Mouse (Mus musculus): Measurements from ENCODE around the gene Pik3cg.

Pik3cg gene

GRCm38 (mm10) chr12:32144513-32144912 lies 63.9 kb downstream of the Pik3cg start:
- in situ Hi-C loops (cut with MseI, MboI): loop anchor here (5.0 to 10.0 kb wide), 2 partner anchors 90 to 177 kb away; no protein-coding TSS in a partner anchor

- in situ Hi-C loops (cut with MseI, MboI): loop anchor here (5.0 to 10.0 kb wide), 2 partner anchors 91 to 176 kb away; no protein-coding TSS in a partner anchor
Measured at GRCm38 (mm10) chr12:32143782-32144181, 64.7 kb downstream of the Pik3cg start.

DNA sequence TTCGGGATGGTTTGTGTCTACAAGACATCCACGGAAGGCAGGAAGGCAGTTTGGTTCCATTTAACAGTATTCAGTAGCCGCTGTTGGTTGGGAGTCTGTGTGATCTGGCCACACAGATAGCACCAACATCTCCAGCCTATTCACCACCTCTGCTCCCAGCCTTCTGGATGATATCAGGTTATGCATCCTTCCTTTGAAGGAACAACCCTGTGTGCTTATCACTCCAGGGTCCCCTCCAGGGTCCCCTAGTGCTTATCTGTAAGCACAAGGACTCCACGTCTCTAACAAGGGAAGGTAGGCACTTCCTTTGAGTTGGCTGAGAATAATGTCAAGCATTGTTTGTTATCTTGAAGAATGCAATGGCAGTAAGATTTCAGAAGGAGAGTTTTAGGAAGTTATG lies 65.3 kb downstream of the Pik3cg start:
- in situ Hi-C loops (cut with MseI, MboI): loop anchor here (5.0 to 10.0 kb wide), 2 partner anchors 92 to 176 kb away; no protein-coding TSS in a partner anchor

DNA sequence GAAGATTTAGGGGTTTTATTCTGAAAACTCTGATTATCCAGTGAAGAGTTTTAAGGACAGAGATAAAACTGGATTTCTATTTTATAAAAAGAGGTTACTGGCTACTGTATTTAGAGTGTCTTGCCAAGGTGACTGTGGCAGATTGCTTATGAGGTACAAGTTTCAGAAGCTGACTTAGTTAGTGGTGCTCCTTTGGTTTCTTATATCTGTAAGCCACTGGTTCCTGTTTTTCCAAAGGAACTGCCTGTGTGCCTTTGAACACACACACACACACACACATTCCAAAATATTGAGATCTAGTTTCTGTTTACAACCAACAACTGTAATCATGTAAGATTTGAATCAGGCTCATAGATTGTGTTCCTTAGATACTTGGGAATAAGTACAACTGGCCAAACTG lies 66.7 kb downstream of the Pik3cg start:
- in situ Hi-C loops (cut with MseI, MboI): loop anchor here (5.0 to 10.0 kb wide), 2 partner anchors 93 to 174 kb away; no protein-coding TSS in a partner anchor

DNA sequence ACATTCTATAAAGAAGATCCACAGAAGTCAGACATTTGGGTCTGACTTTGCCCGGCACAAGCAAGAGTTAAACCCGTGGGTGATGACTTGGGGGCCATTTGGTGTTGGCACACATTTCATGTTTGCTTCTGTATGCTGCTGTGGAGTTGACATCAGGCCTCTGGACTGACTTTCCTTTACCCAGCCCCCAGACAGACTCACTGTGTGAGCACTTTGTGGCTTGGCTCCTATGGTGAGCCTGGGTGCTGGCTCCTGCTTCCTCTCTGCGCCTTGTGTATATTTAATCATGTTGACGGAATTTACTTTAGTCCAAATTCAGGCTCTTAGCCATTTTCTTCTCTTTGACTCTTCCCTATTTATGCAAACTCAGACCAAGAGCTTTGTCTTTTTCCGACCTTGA lies 69.6 kb downstream of the Pik3cg start:
- in situ Hi-C loops (cut with MseI, MboI): no loop called here

DNA sequence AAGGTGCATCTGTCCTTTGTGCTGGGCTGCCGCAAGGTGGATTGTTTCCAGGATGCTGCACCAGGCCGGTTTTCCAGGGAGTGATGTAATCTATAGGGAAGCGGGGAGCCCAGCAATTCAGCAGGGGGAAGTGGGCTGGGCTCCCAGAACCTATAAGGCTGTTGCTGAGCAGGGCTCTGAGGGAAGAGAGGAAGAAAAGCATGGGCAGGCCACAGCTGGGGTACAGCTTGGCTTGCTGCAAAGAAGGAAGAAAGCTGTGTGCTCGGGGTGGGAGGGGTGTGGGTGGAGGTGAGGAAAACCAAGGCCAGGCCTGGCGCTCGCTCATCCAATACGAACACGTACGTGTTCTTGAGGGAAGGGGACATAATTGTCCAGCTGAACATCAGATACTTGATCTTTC lies 70.1 kb downstream of the Pik3cg start:
- in situ Hi-C loops (cut with MseI, MboI): no loop called here

GRCm38 (mm10) chr12:32137542-32137941 lies 70.9 kb downstream of the Pik3cg start:
- in situ Hi-C loops (cut with MseI, MboI): no loop called here

DNA sequence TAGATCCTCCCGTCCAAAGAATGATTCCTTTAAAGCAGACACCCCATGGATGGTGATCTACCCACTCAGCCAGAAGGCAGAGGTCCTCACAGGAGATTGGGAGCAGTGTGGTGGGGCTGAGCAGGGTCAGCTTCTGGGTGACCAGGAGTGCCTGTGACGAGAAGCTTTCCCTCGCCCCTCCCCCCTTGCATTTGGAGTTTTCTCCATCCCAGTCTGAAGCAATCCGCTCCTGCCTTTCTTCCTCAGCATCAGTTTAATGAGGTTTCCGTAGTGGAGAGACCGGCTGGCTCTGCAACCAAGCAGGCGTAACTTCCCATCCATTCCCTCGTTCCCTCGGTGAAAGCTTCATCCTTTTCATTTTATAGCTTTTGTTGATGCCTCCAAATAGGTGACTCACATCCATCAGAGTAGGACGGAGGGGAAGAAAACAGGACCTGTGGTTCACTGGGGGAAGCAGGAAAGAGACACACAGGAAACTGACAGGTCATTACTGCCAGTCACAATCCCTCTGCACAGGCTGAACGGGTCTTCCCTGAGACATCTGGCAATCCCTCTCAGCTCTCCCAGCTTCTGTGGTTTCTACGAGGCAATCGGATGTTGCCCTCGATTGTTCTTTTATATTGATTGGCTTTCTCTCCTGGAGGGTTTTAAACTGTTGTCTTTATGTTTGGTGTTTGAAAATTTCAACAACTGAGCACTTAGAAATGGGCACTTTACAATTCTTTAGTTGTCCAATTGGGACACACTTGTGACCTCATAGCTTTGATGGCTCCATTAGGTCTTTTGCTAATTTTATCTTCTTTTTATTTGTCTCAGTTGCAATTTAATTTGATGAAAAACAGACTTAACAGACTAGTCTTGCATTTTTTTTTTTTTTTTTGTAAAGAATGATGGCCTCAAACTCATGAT lies 80.6 kb downstream of the Pik3cg start:
- in situ Hi-C loops (cut with MseI, MboI): no loop called here

DNA sequence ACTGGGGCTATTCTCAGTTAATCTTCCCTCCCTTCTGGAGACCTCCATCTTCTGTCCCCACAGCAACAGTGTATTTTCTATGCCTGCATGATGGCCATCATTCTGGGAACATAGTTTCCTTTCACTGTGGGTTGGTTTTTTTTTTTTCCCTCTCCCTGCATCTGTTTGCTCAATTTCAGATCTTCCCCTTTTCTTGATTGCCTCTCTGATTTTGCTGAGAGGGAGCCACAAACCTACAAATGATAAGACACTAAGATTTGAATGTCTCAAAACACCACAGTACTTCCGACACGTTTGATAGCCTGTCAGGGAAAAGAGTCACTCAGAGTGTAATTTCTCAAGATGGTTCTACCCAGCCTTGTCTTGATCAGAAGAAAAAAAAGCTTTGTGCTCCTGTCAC lies 81.3 kb downstream of the Pik3cg start:
- in situ Hi-C loops (cut with MseI, MboI): no loop called here

DNA sequence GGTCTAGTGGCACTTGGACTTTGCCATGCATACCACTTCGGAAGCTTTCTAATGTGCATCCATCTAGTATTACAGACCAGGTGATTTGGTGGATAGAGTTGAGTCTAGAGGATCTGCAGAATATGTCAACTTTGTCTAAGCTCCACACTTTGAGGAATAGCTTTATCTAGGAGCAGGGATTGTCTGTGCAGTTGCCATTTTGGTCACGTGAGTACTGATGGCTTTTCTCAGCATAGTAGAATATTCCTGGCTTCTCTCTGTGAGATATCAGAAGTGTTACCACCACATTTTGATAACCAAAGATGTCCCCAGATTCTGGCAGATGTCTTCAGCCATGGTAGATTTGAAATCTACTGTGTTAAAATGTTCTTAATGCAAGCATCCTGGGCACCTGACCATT lies 84.0 kb downstream of the Pik3cg start:
- in situ Hi-C loops (cut with MseI, MboI): no loop called here

DNA sequence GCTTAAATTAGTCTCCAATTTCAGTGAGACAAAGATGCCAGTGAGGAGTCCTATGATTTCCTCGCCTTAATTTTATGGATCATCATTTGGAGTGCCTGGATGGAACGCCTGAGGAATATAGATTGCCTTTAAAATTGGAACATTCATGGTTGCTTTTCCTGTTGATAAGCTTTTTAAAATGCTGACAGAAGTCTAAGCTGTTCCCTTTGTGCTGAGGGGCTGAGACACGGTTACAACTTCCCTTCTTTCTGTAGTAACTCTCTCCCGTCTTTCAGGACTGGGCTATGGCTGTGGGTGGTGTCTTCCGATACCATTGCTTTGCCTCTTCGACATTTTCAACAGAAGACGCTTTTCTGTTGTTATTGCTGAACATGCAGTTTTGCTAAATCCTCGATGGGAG lies 84.4 kb downstream of the Pik3cg start:
- in situ Hi-C loops (cut with MseI, MboI): no loop called here

DNA sequence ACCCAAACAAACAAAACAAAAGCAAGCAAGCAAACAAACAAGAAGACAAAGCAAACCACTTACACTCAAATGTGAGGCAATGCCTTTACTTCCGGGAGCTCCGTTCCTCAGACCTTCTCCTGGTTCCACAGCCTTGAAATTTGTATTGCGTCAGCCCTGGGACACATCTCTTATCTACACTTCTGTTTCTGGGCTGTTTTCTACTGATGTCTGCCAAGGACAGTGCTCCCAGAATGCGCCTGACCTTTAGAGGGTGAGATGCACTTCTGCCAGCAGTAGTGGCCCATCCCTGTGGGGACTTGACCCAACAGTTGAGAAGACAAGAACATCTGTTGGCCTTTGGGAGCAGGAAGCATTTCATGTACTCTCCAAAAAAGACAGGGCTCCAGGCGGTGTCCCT lies 84.9 kb downstream of the Pik3cg start:
- in situ Hi-C loops (cut with MseI, MboI): no loop called here

Measured in mouse trophoblast stem cell (cell line).